Mouse (Mus musculus): ENCODE data around the gene Lrrc47. TPM values are rescaled to one million over a fixed set of nuclear protein-coding genes. Genes with fewer than 3 reads are reported as not detected.
A peak's percentile ranks its signal among the peaks of the same experiment; 100 is the strongest.

The Lrrc47 gene
- total and polyA plus RNA-seq, 3 experiments, result 16.7 to 98.0 (median 35.0) TPM

GRCm38 (mm10) chr4:153975292-153975662 lies 36.3 kb upstream of the Lrrc47 start:
- no peaks in the 10 kb centered on the region for H3K9me3 ChIP-seq (replicated peaks; ENCODE audit: low read length)
- in situ Hi-C loops (cut with MboI; ENCODE audit: low pct_ligation_motif_present, low pct_unique_long_range_greater_than_20kb, low sequenced_read_pairs), result no loop called here
- H3K27ac ChIP-seq (ENCODE audit: insufficient read depth, low read depth), result no peak overlapping the region
- peaks cover 7 to 27% of the 10 kb centered on the region in 2 experiments; a peak in 3 of 4 replicates for H3K4me1 ChIP-seq (ENCODE audit: control insufficient read depth in 1 of 2, insufficient read depth in 2 of 2)
- peak overlapping the region; percentile 97; the same call in 1 of the 2 replicates for H3K4me2 ChIP-seq (ENCODE audit: insufficient read depth, low read depth, poor library complexity, severe bottlenecking)
- peaks cover 4% of the 10 kb centered on the region for H3K79me2 ChIP-seq (replicated peaks; ENCODE audit: control insufficient read depth, extremely low read depth, insufficient read depth, poor library complexity, severe bottlenecking)
- H3K27me3 ChIP-seq (replicated peaks), result no peaks in the 10 kb centered on the region
- TF ChIP-seq KAT2A (IDR thresholded peaks at IDR 0.05; ENCODE audit: insufficient replicate concordance, low read length), result no peak
- TF ChIP-seq NRF1 (IDR thresholded peaks at IDR 0.05; ENCODE audit: low read depth, low read length), result no peak
- peak; percentile 32 for TF ChIP-seq MAX (IDR thresholded peaks at IDR 0.05; ENCODE audit: low read length)
- TF ChIP-seq E2F4 (IDR thresholded peaks at IDR 0.05; ENCODE audit: insufficient replicate concordance, low read depth, low read length), result no peak
- no peak for TF ChIP-seq NELFE (IDR thresholded peaks at IDR 0.05; ENCODE audit: low read depth, low read length)
- TF ChIP-seq CHD1 (IDR thresholded peaks at IDR 0.05; ENCODE audit: low read depth, low read length), result no peak
- no peak for TF ChIP-seq JUND (conservative IDR thresholded peaks at IDR 0.05; ENCODE audit: low read depth, low read length)
- TF ChIP-seq MXI1 (IDR thresholded peaks at IDR 0.05; ENCODE audit: low read depth, low read length), result no peak; the same call in 1 of the 2 replicates
- peak; percentile 46; the same call in 1 of the 2 replicates for TF ChIP-seq SIN3A (IDR thresholded peaks at IDR 0.05; ENCODE audit: low read length)
- TF ChIP-seq CHD2 (IDR thresholded peaks at IDR 0.05; ENCODE audit: low read length), result no peak
- TF ChIP-seq ETS1 (conservative IDR thresholded peaks at IDR 0.05; ENCODE audit: low read depth, low read length), result no peak
- TF ChIP-seq ELF1 (IDR thresholded peaks at IDR 0.05; ENCODE audit: low read depth, low read length), result no peak
- TF ChIP-seq MAFK (IDR thresholded peaks at IDR 0.05; ENCODE audit: insufficient replicate concordance, low read length), result no peak
- TF ChIP-seq PAX5 (IDR thresholded peaks at IDR 0.05; ENCODE audit: low read length), result no peak
- TF ChIP-seq UBTF (IDR thresholded peaks at IDR 0.05; ENCODE audit: low read depth, low read length), result no peak; the same call in 1 of the 2 replicates
- no peak for TF ChIP-seq EP300 (IDR thresholded peaks at IDR 0.05; ENCODE audit: low read length)
- no peak for TF ChIP-seq ZMIZ1 (IDR thresholded peaks at IDR 0.05; ENCODE audit: low read depth, low read length)
- TF ChIP-seq POLR2AphosphoS2 (IDR thresholded peaks at IDR 0.05; ENCODE audit: low read depth, low read length), result no peak; the same call in 1 of the 2 replicates
- no peak for TF ChIP-seq RAD21 (IDR thresholded peaks at IDR 0.05; ENCODE audit: low read depth, low read length)
- 0 out of 2 replicates have a peak, but pooled peaks have one; percentile 2 for TF ChIP-seq GABPA (IDR thresholded peaks at IDR 0.05; ENCODE audit: insufficient replicate concordance, low read depth, low read length)
- TF ChIP-seq TCF12 (IDR thresholded peaks at IDR 0.05; ENCODE audit: low read depth, low read length), result no peak
- TF ChIP-seq SMC3 (IDR thresholded peaks at IDR 0.05; ENCODE audit: low read depth, low read length), result no peak
- H3K9ac ChIP-seq (ENCODE audit: insufficient read depth, low read depth), result peak overlapping the region; percentile 77
- peaks cover 20 to 52% of the 10 kb centered on the region in 2 experiments for H3K36me3 ChIP-seq (replicated peaks in 1 of 2; ENCODE audit: control insufficient read depth in 1 of 2, insufficient read depth in 1 of 2, low read length in 1 of 2)
- dilution Hi-C loops (cut with MboI; ENCODE audit: extremely low pct_ligation_motif_present, extremely low pct_unique_long_range_greater_than_20kb, low sequenced_read_pairs), result no loop called here
- DNase-seq (ENCODE audit: extremely low read depth), result peak; percentile 21
- peak overlapping the region; percentile 79 to 90 (median 85) for H3K4me3 ChIP-seq (replicated peaks in 1 of 3; ENCODE audit: low read depth in 2 of 3, low read length in 2 of 3, poor library complexity in 1 of 3)
